Mouse (Mus musculus) limb, embryonic 14.5 days (tissue): Measurements from ENCODE around the gene Gm21992. TPM values are rescaled to one million over a fixed set of nuclear protein-coding genes. Genes with fewer than 3 reads are reported as not detected.

Experiments
- ATAC-seq: fragments of 200-750 bp; cut with Nextera tagmentation; 2 replicates; pipeline ENCODE4 v1.8.0; 2017; ENCODE audit warnings: low read depth, moderate number of reproducible peaks, moderate TSS enrichment; ENCODE audit not compliant: low FRiP score
- DNase-seq: peaks from one replicate; pipeline ENCODE4 v3.0.0-alpha.2; 2015; ENCODE audit warnings: low spot score
- H3K27ac ChIP-seq: fragments of 300-500 bp; sonication (generic); replicated peaks from 2 replicates; pipeline ENCODE4 v1.5.1; 2014; ENCODE audit warnings: low read depth, mild to moderate bottlenecking, low read length, moderate library complexity, mixed read lengths
- H3K27me3 ChIP-seq: fragments of 300-500 bp; sonication (generic); 2 replicates; pipeline ENCODE4 v1.6.1; 2014; ENCODE audit warnings: low read length, mixed read lengths; ENCODE audit not compliant: control insufficient read depth, insufficient read depth
- H3K36me3 ChIP-seq: fragments of 300-500 bp; sonication (generic); 2 replicates; pipeline ENCODE4 v1.6.1; 2014; ENCODE audit warnings: mild to moderate bottlenecking, low read length, moderate library complexity, mixed read lengths; ENCODE audit not compliant: control insufficient read depth, insufficient read depth
- H3K4me1 ChIP-seq: fragments of 300-500 bp; sonication (generic); 2 replicates; pipeline ENCODE4 v1.6.1; 2014; ENCODE audit warnings: antibody characterized with exemption, low read length, mixed read lengths; ENCODE audit not compliant: control insufficient read depth, insufficient read depth
- H3K4me2 ChIP-seq: fragments of 300-500 bp; sonication (generic); replicated peaks from 2 replicates; pipeline ENCODE4 v1.6.1; 2014; ENCODE audit warnings: low read depth, mild to moderate bottlenecking, low read length, moderate library complexity; ENCODE audit not compliant: severe bottlenecking
- H3K4me3 ChIP-seq: fragments of 300-500 bp; sonication (generic); replicated peaks from 2 replicates; pipeline ENCODE4 v1.5.1; 2014; ENCODE audit warnings: low read length
- H3K9ac ChIP-seq: fragments of 300-500 bp; sonication (generic); 2 replicates; pipeline ENCODE4 v1.6.1; 2014; ENCODE audit warnings: mild to moderate bottlenecking, low read depth, low read length, moderate library complexity; ENCODE audit not compliant: severe bottlenecking
- H3K9me3 ChIP-seq: fragments of 300-500 bp; sonication (generic); 2 replicates; pipeline ENCODE4 v1.6.1; 2016; ENCODE audit warnings: low read length; ENCODE audit not compliant: control insufficient read depth
- POLR2A ChIP-seq: fragments of 200-500 bp; IDR thresholded peaks from 2 replicates; pipeline ENCODE4 v1.8.0; 2012; ENCODE audit warnings: inconsistent platforms, mild to moderate bottlenecking, moderate library complexity, borderline replicate concordance; ENCODE audit not compliant: insufficient read depth, insufficient read length; ENCODE audit errors: extremely low read depth
- WGBS: fragments of 180-500 bp; shearing (Covaris S2); extraction: QIAGEN DNeasy Blood & Tissue Kit; methylation state at CpG from one replicate; pipeline ENCODE4 v1.1.7; 2014; 5-methylcytosine and 5-hydroxymethylcytosine counted together
- polyA plus RNA-seq, 2 experiments: library from polyadenylated mRNA; depleted of rRNA in 1 of 2; stranded (reverse) in 1 of 2; unstranded in 1 of 2; fragments of >200 nt; fragmentation: Nextera tagmentation in 1 of 2; extraction: Ambion mirVana in 1 of 2; gene quantifications; 2 replicates each; pipeline versions ENCODE4 v1.2.1 to v1.2.3; 2012 to 2014

The Gm21992 gene
- polyA plus RNA-seq, 2 experiments = 15.5 to 36.0 TPM

DNA sequence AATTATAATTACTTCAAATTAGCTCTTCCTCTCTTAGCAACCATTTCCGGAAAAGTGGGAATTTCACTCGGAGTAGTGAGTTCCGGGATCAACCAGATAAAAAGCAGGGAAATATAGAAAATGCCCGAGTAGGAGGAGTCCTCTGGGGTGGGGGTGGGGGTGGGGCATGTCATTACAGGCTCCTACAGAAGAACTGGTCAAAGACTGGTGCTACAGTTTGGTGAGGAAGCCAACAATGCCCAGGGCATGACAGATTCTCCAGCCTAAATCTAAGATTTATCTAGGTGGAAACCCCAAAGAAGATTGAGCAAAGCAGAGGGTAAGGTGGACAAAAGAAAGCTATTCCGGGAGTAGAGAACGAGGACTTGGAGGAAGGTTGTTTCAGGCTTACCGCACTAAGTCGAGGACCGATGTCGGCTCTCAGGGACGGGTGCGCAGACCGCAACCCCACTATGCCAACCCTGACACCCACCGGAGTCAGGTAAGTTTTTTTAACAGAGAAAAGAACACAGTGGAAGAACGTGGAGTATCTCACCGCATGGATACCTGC, 18.1 kb downstream of the Gm21992 start:
- TF ChIP-seq POLR2A = no peak
- peaks cover 23% of the 10 kb centered on the region for H3K4me1 ChIP-seq
- ATAC-seq (peak; percentile 29; the same call in 1 of the 2 replicates), DNase-seq (peak; percentile 11)
- no peaks in the 10 kb centered on the region for H3K9me3 ChIP-seq
- H3K4me2 ChIP-seq = peak overlapping the region; percentile 68
- peak overlapping the region; percentile 73 for H3K27ac ChIP-seq
- peak overlapping the region; percentile 80 for H3K4me3 ChIP-seq
- WGBS = 1% methylated on average over 16 of the region's 16 CpGs
- no peaks in the 10 kb centered on the region for H3K27me3 ChIP-seq
- H3K36me3 ChIP-seq = peaks cover 50% of the 10 kb centered on the region
- H3K9ac ChIP-seq = peak overlapping the region; percentile 71

DNA sequence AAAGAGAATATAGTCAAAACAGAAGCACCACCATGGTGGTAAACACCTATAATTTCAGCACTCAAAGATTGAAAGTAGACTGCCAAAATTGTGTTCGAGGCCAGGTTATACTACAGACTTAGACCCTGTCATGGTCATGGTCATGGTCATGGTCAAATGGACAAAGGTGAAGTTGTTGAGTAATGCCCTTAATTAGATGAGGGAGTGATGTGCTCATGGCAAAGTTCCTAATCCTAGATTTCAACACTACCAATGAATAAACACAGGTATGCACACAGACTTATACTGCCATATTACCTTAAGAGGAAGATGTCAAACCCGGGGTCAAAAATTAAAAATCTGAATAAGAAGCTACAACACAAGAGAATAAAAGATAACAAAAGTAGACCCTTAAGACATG, 25.1 kb downstream of the Gm21992 start:
- no peak for ATAC-seq
- Histone ChIP-seq H3K27me3 (no peaks in the 10 kb centered on the region), H3K4me2 (no peak overlapping the region), H3K4me1 (peaks cover 13% of the 10 kb centered on the region), H3K9ac (no peak overlapping the region), H3K9me3 (no peaks in the 10 kb centered on the region), H3K36me3 (peaks cover 92% of the 10 kb centered on the region), H3K4me3 (no peak overlapping the region), H3K27ac (no peak overlapping the region)
- DNase-seq = no peak
- 91% methylated on average over 2 of the region's 2 CpGs for WGBS
- TF ChIP-seq POLR2A = no peak

DNA sequence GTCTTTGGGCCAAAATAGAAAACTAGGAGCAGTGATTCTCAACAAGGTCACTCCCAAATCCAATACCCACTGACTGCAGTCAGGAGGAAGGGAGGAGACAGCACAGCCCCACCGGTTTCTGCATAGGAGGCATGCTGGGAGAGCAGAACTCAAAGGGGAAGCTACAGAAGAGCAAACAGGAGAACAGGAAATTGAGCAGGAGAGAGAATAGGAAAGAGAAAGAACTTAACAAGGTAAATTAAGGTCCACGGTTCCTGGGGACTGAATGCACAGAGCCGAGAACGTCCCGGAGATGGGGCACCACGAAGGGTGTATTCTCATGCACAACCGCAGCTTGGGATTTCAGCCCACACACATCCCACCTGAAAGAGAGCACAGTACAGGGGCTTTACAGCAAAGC, 26.2 kb downstream of the Gm21992 start:
- peaks cover 91% of the 10 kb centered on the region for H3K36me3 ChIP-seq
- WGBS = 91% methylated on average over 7 of the region's 7 CpGs
- no peak for TF ChIP-seq POLR2A

DNA sequence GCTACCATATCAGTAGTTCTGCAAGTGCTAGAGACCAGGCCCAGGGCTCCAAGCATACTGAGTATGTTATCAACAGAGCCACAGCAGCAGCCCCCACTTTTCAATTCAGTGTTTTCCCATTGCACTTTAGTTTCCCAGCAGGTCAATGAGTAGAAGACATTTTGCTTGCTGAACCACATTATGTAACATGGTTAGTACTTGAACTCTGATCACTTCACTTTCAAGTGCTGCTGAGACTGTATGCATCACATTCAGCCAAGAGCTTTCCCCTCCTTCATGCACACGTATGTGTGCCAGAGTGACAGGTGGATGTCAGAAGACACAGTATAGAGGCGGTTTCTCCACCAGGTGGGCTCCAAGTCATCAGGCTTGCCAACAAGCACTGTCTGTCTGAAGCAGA, 28.5 kb downstream of the Gm21992 start:
- Histone ChIP-seq H3K4me2 (no peak overlapping the region), H3K36me3 (peaks cover 82% of the 10 kb centered on the region), H3K9ac (no peak overlapping the region), H3K27me3 (no peaks in the 10 kb centered on the region), H3K4me3 (no peak overlapping the region), H3K4me1 (no peaks in the 10 kb centered on the region), H3K27ac (no peak overlapping the region), H3K9me3 (no peaks in the 10 kb centered on the region)
- 86% methylated on average over 2 of the region's 2 CpGs for WGBS
- no peak for TF ChIP-seq POLR2A
- DNase-seq (no peak), ATAC-seq (no peak)

More for the DNA sequence above, 26.2 kb downstream of the Gm21992 start:
- no peak overlapping the region for H3K4me2 ChIP-seq
- ATAC-seq = no peak
- H3K27ac ChIP-seq = no peak overlapping the region
- H3K9me3 ChIP-seq = no peaks in the 10 kb centered on the region
- H3K4me3 ChIP-seq = no peak overlapping the region
- no peak overlapping the region for H3K9ac ChIP-seq
- H3K4me1 ChIP-seq = peaks cover 3% of the 10 kb centered on the region
- no peaks in the 10 kb centered on the region for H3K27me3 ChIP-seq
- no peak for DNase-seq

DNA sequence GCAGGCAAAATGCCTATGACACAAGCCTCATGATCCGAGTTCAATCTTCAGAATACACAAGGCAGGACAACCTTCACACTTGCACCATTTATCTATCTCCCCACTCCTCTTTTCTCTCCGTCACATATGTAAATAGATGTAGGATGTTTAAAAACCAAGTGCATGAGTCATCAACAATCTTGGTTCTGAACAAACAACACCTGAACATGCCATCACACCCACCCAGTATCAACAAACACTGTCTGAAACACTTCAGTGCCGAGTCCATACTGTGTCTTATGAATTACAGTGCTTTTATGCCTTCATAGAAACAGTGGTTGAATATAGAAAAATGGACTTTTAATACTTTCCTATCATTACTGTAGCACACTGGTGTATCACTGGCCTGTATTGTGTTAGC, 38.6 kb downstream of the Gm21992 start:
- Histone ChIP-seq H3K9ac (no peak overlapping the region), H3K4me1 (no peaks in the 10 kb centered on the region), H3K4me3 (no peak overlapping the region), H3K27me3 (no peaks in the 10 kb centered on the region), H3K4me2 (no peak overlapping the region), H3K9me3 (no peaks in the 10 kb centered on the region), H3K36me3 (peaks cover 88% of the 10 kb centered on the region), H3K27ac (no peak overlapping the region)
- 87% methylated on average over 3 of the region's 3 CpGs for WGBS
- no peak for ATAC-seq
- TF ChIP-seq POLR2A = no peak
- DNase-seq = no peak

DNA sequence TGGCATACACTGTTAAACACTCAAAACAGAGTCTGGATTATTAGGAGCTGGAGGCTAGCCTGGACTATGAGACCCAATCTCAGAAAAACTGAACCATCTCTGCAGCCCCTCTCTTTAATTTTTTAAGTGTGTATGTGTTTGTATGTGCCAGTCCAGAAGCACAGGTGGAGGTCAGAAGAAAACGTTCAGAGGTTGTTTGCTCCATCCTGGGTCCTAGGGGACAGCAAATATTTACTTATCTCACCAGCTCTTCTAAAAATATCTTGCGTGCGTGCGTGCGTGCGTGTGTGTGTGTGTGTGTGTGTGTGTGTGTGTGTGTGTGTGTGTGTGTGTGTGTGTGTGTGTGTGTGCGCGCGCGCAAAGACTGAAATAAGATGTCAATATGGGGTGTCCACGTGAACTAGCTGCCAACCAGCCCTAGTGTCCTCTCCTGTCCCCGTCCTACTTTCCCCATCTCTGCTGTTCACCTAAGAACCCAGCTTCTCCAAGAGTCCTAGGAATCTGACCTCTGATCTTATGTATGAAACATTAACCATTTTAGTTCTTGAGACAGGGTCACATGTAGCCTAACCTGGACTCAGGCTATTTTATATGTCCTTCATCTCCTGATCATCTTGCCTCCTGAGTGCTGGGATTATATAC, 43.8 kb downstream of the Gm21992 start:
- TF ChIP-seq POLR2A = no peak

More for the DNA sequence above, 43.8 kb downstream of the Gm21992 start:
- Histone ChIP-seq H3K27me3 (no peaks in the 10 kb centered on the region), H3K27ac (no peak overlapping the region), H3K36me3 (peaks cover 92% of the 10 kb centered on the region), H3K9me3 (no peaks in the 10 kb centered on the region), H3K4me3 (no peak overlapping the region), H3K4me1 (no peaks in the 10 kb centered on the region), H3K9ac (no peak overlapping the region), H3K4me2 (no peak overlapping the region)
- DNase-seq (no peak), ATAC-seq (no peak)
- 80% methylated on average over 7 of the region's 12 CpGs for WGBS
